8 mouse cellular contexts compared by ENCODE assay signal in the genomic region with DNA sequence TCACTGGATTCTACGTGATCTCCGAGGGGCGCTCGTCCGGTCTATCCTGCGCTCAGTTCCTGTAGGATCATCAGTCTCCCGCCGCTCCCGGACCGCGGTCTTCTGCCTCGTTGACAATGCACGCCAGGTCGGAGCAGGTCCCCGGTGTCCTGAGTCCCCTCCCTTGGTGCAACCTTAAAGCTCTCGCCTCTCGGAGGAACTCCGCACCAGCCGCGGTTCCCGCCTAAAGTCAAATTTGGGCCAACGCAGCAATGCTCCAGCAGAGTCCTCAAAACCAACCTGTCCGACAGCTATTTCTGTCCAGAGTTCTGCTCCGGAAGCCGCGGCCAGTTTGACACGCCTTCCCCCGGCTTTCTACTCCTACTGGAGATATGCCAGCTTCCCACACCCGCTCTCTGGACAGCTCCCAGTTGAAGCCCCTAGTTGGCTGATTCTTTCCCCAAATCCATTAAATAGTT. TPM values are rescaled to one million over a fixed set of nuclear protein-coding genes. Genes with fewer than 3 reads are reported as not detected.
DNase-seq lines count a peak whose midpoint lies in the region; ATAC-seq and TF ChIP-seq lines count a peak whose summit lies in the region.

Gene Mlkl, minus strand, starts transcription at position 288 of the 458 bp plus-strand sequence.

- no peaks in the 10 kb centered on the region for H3K36me3 ChIP-seq in E14TG2a.4 (ENCODE audit: insufficient read depth, low read length)
- no peaks in the 10 kb centered on the region for H3K36me3 ChIP-seq in forebrain, embryonic 14.5 days (ENCODE audit: control insufficient read depth, insufficient read depth, low read length)
- H3K36me3 ChIP-seq in hindbrain, embryonic 11.5 days (ENCODE audit: control insufficient read depth, insufficient read depth, low read length): no peaks in the 10 kb centered on the region
- H3K36me3 ChIP-seq in limb, embryonic 15.5 days: no peaks in the 10 kb centered on the region
- H3K36me3 ChIP-seq in midbrain, embryonic 16.5 days (ENCODE audit: control insufficient read depth, insufficient read depth, low read length): no peaks in the 10 kb centered on the region
- no peaks in the 10 kb centered on the region for H3K36me3 ChIP-seq in stomach, embryonic 16.5 days (ENCODE audit: control insufficient read depth, insufficient read depth, low read length)

- no peaks in the 10 kb centered on the region for H3K9me3 ChIP-seq in E14TG2a.4 (ENCODE audit: low read length)
- no peaks in the 10 kb centered on the region for H3K9me3 ChIP-seq in forebrain, embryonic 14.5 days (replicated peaks; ENCODE audit: control insufficient read depth, low read length)
- no peaks in the 10 kb centered on the region for H3K9me3 ChIP-seq in hindbrain, embryonic 11.5 days (ENCODE audit: control insufficient read depth, low read length)
- no peaks in the 10 kb centered on the region for H3K9me3 ChIP-seq in limb, embryonic 15.5 days
- H3K9me3 ChIP-seq in midbrain, embryonic 16.5 days (replicated peaks; ENCODE audit: control insufficient read depth, low read length, poor library complexity, severe bottlenecking): no peaks in the 10 kb centered on the region
- H3K9me3 ChIP-seq in stomach, embryonic 16.5 days (replicated peaks; ENCODE audit: control insufficient read depth, low read length): no peaks in the 10 kb centered on the region

- TF ChIP-seq CTCF in E14TG2a.4 (conservative IDR thresholded peaks at IDR 0.05; ENCODE audit: low read length): no peak

- peaks cover 14% of the 10 kb centered on the region; the same call in 1 of the 2 replicates for H3K4me1 ChIP-seq in E14TG2a.4 (replicated peaks; ENCODE audit: low read depth, low read length)
- no peaks in the 10 kb centered on the region for H3K4me1 ChIP-seq in forebrain, embryonic 14.5 days (ENCODE audit: control insufficient read depth, insufficient read depth, low read length)
- H3K4me1 ChIP-seq in hindbrain, embryonic 11.5 days (replicated peaks; ENCODE audit: control insufficient read depth, insufficient read depth, low read length): no peaks in the 10 kb centered on the region
- 0 out of 2 replicates have a peak, but pooled peaks cover 8% of the 10 kb centered on the region for H3K4me1 ChIP-seq in limb, embryonic 15.5 days
- H3K4me1 ChIP-seq in midbrain, embryonic 16.5 days (ENCODE audit: control insufficient read depth, insufficient read depth, low read length): peaks cover 9% of the 10 kb centered on the region
- H3K4me1 ChIP-seq in stomach, embryonic 16.5 days (ENCODE audit: control insufficient read depth, insufficient read depth, low read length): peaks cover 5% of the 10 kb centered on the region; the same call in 1 of the 2 replicates

- H3K4me2 ChIP-seq in forebrain, embryonic 14.5 days (ENCODE audit: low read length): peak within 1 kb of the TSS; percentile 64
- H3K4me2 ChIP-seq in hindbrain, embryonic 11.5 days (replicated peaks; ENCODE audit: low read depth, low read length): peak within 1 kb of the TSS; percentile 45
- H3K4me2 ChIP-seq in limb, embryonic 15.5 days: peak within 1 kb of the TSS; percentile 83
- peak within 1 kb of the TSS; percentile 69 for H3K4me2 ChIP-seq in midbrain, embryonic 16.5 days (ENCODE audit: low read length)
- H3K4me2 ChIP-seq in stomach, embryonic 16.5 days (ENCODE audit: low read depth, low read length): peak within 1 kb of the TSS; percentile 96

- H3K9ac ChIP-seq in forebrain, embryonic 14.5 days (ENCODE audit: low read length): peak within 1 kb of the TSS; percentile 54
- no peak within 1 kb of the TSS for H3K9ac ChIP-seq in hindbrain, embryonic 11.5 days (ENCODE audit: low read depth, low read length)
- H3K9ac ChIP-seq in limb, embryonic 15.5 days: no peak within 1 kb of the TSS; the same call in 1 of the 2 replicates
- peak within 1 kb of the TSS; percentile 45 for H3K9ac ChIP-seq in midbrain, embryonic 16.5 days (ENCODE audit: low read depth, low read length)
- peak within 1 kb of the TSS; percentile 69 for H3K9ac ChIP-seq in stomach, embryonic 16.5 days (ENCODE audit: low read length)

- no peak for ATAC-seq in forebrain, embryonic 14.5 days
- no peak for ATAC-seq in hindbrain, embryonic 11.5 days (ENCODE audit: low FRiP score)
- no peak for ATAC-seq in limb, embryonic 15.5 days (ENCODE audit: insufficient number of reproducible peaks, low FRiP score, low TSS enrichment, low read depth)
- ATAC-seq in midbrain, embryonic 16.5 days: no peak
- no peak for ATAC-seq in stomach, embryonic 16.5 days (ENCODE audit: insufficient read depth, low FRiP score)

- H3K27ac ChIP-seq in forebrain, embryonic 14.5 days (ENCODE audit: low read depth, low read length): no peak within 1 kb of the TSS
- no peak within 1 kb of the TSS for H3K27ac ChIP-seq in hindbrain, embryonic 11.5 days (ENCODE audit: low read depth, low read length)
- H3K27ac ChIP-seq in limb, embryonic 15.5 days: no peak within 1 kb of the TSS
- no peak within 1 kb of the TSS for H3K27ac ChIP-seq in midbrain, embryonic 16.5 days (ENCODE audit: low read length)
- peak within 1 kb of the TSS; percentile 22; the same call in 1 of the 2 replicates for H3K27ac ChIP-seq in stomach, embryonic 16.5 days (ENCODE audit: low read length)

- DNase-seq in adrenal gland, adult 8-10 months: peak; percentile 63
- DNase-seq in forebrain, embryonic 14.5 days (ENCODE audit: low spot score): peak; percentile 41
- DNase-seq in hindbrain, embryonic 11.5 days (ENCODE audit: low spot score): peak; percentile 51
- DNase-seq in layer of hippocampus, adult 9-11 months: no peak

- H3K4me3 ChIP-seq in E14TG2a.4 (replicated peaks; ENCODE audit: low read length): peak within 1 kb of the TSS; percentile 78
- peak within 1 kb of the TSS; percentile 36 for H3K4me3 ChIP-seq in forebrain, embryonic 14.5 days (ENCODE audit: low read depth, low read length)
- peak within 1 kb of the TSS; percentile 32 for H3K4me3 ChIP-seq in hindbrain, embryonic 11.5 days (ENCODE audit: low read depth, low read length)
- peak within 1 kb of the TSS; percentile 44 for H3K4me3 ChIP-seq in limb, embryonic 15.5 days
- peak within 1 kb of the TSS; percentile 39 for H3K4me3 ChIP-seq in midbrain, embryonic 16.5 days (ENCODE audit: low read depth, low read length)
- H3K4me3 ChIP-seq in stomach, embryonic 16.5 days (replicated peaks; ENCODE audit: low read length): peak within 1 kb of the TSS; percentile 60

- H3K27me3 ChIP-seq in E14TG2a.4 (ENCODE audit: insufficient read depth, low read length): peaks cover 63% of the 10 kb centered on the region
- H3K27me3 ChIP-seq in forebrain, embryonic 14.5 days (replicated peaks; ENCODE audit: control insufficient read depth, insufficient read depth, low read length): no peaks in the 10 kb centered on the region; the same call in none of the 2 replicates
- H3K27me3 ChIP-seq in hindbrain, embryonic 11.5 days (ENCODE audit: control insufficient read depth, insufficient read depth, low read length): no peaks in the 10 kb centered on the region
- peaks cover 36% of the 10 kb centered on the region for H3K27me3 ChIP-seq in limb, embryonic 15.5 days
- peaks cover 5% of the 10 kb centered on the region for H3K27me3 ChIP-seq in midbrain, embryonic 16.5 days (ENCODE audit: control insufficient read depth, insufficient read depth, low read depth, low read length)
- no peaks in the 10 kb centered on the region for H3K27me3 ChIP-seq in stomach, embryonic 16.5 days (ENCODE audit: control insufficient read depth, insufficient read depth, low read length)

- under 1% methylated on average over 29 of the region's 29 CpGs for WGBS in forebrain, embryonic 14.5 days
- WGBS in hindbrain, embryonic 11.5 days: 1% methylated on average over 29 of the region's 29 CpGs
- under 1% methylated on average over 29 of the region's 29 CpGs for WGBS in limb, embryonic 15.5 days
- 1% methylated on average over 29 of the region's 29 CpGs for WGBS in midbrain, embryonic 16.5 days
- under 1% methylated on average over 29 of the region's 29 CpGs for WGBS in stomach, embryonic 16.5 days

RNA-seq across cellular contexts. Expression of gene Mlkl, which starts in this region (rescaled TPM):
- total RNA-seq in adrenal gland, adult 8-10 months (2022): 10 to 100 TPM in 2 of 4 experiments, 1 to 10 TPM in 2; 7.0 to 26.7 (median 11.4) TPM
- polyA plus RNA-seq in forebrain, embryonic 14.5 days (2014; fragmentation: Nextera tagmentation; extraction: Ambion mirVana): 0.47 and 0.78 TPM in 2 replicates
- polyA plus RNA-seq in hindbrain, embryonic 11.5 days (2014; fragmentation: Nextera tagmentation; extraction: Ambion mirVana): 0.14 and 1.3 TPM in 2 replicates
- 1.5 and 1.6 TPM in 2 replicates for polyA plus RNA-seq in limb, embryonic 15.5 days (2015; fragmentation: Nextera tagmentation; extraction: Ambion mirVana)
- 0.21 and 0.27 TPM in 2 replicates for polyA plus RNA-seq in midbrain, embryonic 16.5 days (2015; fragmentation: Nextera tagmentation; extraction: Ambion mirVana)
- 2.6 and 2.7 TPM in 2 replicates for polyA plus RNA-seq in stomach, embryonic 16.5 days (2015; fragmentation: Nextera tagmentation; extraction: Ambion mirVana)

Comparison
In these comparisons a context has a peak if more than half of its experiments do, and no peak if none do; other contexts are left out.
1. Peak in DNase-seq, H3K4me3 ChIP-seq, H3K9ac ChIP-seq and H3K4me2 ChIP-seq in forebrain, embryonic 14.5 days; RNA of the gene not detected or under 1 TPM.
2. H3K4me2 ChIP-seq: peak in every context shown above with its lines; median percentile 96 in stomach, embryonic 16.5 days; 83 in limb, embryonic 15.5 days; 69 in midbrain, embryonic 16.5 days; 64 in forebrain, embryonic 14.5 days; 45 in hindbrain, embryonic 11.5 days.
3. H3K9ac ChIP-seq: peak in midbrain, embryonic 16.5 days (single experiment) and stomach, embryonic 16.5 days (single experiment); none in hindbrain, embryonic 11.5 days (single experiment) and limb, embryonic 15.5 days (single experiment).
4. Peak in every context shown above with its lines, with median percentiles within 50 percentile points of each other: H3K4me3 ChIP-seq.